Mouse (Mus musculus): ENCODE results near the gene Ankrd11. TPM values are rescaled to one million over a fixed set of nuclear protein-coding genes. Genes with fewer than 3 reads are reported as not detected.

Gene Ankrd11
- polyA plus RNA-seq, 2 experiments from 2014 or later = 75.8 to 77.3 TPM

DNA sequence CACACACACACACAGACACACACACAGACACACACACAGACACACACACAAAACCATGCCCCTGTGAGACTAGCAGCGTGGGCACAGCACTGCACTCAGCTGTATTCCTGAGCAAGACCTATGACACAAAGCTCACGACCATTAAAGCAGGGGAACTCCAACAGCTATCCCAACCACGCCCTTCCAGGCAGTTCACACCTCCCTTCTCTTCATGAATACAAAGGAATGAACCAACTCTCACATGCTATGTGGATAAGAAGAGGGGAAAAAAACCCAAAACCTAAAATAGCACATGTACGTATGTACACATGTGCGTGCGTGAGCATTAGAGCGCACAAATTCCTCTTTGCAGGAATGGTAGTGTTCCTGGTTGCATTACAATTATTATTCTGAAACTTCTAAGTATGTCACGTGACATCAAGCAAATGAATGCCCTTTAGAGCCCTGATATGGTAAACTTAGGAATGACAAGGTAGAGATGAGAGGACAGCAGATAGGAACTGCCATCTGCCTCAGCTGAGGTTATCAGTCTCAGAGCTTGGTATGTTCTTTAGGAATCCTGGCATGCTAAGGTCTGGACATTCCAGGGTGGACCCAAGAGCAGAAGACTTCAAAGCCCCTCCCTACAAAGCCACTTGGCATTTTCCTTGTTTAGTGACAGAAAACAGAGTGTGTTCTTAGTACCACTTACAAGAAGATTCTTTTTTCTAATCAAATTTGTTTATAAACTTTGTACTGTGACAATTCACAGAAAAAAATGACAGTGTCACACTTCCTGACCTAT, 115.9 kb downstream of the Ankrd11 start:
- ATAC-seq = no peak

DNA sequence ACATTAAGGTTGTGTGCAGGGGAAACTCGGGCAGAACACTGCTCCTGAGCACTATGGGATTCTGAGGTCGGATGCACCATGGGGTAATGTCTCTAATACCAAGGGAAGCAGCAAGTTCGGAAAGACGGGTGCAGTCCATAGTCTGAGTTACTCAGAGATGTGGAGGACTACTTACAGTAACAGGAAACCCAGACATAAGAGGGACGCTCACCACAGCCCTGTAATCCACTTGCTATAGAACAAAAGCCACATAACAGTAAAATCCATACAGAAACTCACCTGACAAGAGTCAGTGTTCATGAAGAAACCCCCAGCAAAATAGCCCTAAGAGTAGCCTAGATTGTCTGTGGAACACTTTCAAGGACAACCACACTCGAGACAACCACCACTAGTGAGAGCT, 118.0 kb downstream of the Ankrd11 start:
- ATAC-seq = peak; percentile 34

DNA sequence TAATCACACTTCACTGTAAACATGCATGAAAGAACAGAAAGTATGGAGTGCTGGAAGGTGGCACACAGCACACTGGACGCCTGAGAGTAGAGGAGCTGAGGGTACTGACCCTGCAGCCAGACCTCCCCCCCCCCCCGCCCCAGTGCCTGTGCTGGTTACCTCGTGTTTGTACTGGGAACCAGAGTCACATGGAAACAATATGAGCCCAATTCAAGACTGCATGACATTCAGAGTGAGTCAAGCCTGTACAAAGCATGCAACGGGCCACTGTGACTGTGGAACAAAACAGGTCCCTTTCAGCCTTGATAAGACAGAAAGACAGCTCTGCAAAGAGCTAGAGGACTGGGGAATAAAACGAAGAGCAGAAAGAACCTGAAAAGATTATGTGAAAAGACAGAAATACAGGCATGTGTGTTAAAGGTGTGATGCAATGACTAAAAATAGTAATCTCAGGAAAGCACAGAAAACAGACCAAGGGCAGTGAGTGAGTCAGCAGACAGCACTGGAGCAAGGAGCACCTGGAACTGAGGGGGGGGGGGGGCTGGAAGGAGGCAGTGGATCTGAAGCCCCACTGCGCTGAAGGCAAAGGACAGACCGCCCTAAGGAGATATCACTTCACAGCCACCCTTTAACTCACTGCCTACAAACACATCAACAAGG, 118.5 kb downstream of the Ankrd11 start:
- no peak for ATAC-seq

DNA sequence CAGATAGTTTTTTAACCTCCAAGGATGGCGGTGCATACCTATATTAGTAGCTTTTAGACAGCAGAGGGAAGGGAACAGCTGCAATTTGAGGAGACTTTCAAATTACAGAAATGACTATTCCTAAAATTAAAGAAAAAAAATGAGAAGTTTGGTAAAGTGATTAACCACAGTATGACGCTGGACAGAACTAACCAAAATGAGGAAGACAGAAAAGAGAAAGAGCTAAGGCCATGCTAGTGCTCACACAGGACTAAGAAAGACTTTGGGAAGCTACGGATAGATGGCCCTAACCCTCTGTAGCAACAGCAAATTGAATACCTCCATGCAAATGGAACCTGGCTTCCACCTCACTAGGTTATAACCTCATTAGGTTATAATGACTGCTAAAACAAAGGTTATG, 119.1 kb downstream of the Ankrd11 start:
- no peak for ATAC-seq

DNA sequence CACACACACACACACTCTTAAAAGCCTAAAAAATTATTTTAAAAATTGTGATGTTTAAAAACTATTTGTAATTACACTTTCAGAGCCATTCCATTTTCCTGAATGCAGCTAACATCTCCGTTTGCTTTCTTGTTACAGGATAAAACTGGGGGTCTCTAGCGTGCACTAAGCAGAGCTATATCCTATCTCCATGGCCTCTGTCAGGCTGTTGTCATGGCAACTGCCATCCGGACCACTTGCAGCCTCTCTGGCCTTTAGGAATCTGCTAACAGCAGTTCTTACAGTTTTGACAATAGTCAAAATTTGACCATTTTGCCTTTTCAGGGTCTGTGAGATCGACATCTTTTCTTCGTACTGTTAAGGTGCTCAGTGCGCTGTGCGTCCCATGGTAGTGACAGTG, 121.2 kb downstream of the Ankrd11 start:
- ATAC-seq = no peak

DNA sequence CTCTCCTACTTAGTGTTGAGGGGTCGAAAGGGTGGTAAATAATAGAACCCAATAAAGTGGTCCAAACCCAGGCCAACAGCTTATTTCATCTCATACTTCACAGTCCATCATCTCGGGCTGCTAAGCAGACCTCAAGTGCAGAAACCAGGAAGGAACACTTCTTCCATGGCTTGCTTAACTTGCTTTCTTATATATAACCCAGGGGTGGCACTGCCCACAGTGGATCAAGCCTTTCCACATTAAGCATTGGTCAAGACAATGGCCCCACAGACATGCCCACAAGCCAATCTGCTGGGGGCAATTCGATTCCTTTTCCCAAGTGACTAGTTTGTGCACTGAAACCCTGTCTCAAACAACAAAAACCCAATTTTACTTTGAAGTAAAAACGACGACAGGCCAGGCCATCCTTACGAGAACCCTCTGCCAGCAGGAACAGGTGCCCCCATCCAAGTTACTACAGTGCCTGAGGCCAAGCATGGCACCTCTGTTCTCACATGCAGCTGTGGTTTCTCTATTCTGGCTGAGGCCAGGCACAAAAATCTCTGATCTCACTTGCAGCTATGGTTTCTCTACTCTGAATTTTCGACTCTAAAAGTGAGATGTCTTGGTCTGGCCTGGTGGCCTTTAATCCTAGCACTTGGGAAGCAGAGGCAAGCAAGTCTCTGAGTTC, 123.5 kb downstream of the Ankrd11 start:
- ATAC-seq = no peak

DNA sequence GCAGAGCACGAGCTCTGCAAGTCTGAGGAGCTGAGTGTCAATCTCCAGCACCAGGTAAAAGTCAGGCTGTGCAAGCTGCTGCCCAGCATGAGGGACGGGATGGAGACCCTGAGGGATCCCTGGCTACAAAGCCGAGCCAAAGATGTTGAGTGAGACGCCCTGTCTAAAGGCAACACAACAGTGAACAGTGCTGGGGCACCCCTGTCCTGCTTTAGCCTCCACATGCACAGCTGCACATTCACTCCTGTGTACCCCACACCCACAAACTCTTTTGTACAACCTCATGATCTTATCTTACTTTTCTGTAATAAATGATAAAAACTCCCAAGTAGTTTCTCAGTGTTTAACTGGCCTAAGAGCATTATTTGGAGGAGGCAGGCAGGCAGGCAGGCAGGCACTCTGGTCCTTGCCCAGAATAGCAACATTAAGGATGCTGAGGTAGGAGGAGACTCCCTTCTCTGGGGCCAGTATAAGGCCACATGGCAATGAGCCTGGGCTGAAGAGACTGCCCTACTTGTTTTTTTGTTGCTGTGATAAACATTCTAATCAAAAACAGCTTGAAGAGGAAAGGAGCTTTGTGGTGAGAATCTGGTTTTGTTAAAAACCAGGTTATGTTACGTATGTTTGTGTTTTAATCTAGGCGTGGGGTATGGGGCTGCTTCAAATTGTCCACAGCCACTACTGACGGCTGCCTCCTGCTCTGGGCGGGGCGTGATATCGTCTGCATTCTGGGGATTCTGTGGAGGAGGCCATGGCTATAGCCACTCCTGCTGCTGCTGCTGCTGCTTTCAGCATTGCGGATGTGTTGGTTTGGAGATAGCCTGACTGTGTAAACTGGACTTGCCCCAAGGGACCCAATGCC, 124.3 kb downstream of the Ankrd11 start:
- ATAC-seq = peak; percentile 47

DNA sequence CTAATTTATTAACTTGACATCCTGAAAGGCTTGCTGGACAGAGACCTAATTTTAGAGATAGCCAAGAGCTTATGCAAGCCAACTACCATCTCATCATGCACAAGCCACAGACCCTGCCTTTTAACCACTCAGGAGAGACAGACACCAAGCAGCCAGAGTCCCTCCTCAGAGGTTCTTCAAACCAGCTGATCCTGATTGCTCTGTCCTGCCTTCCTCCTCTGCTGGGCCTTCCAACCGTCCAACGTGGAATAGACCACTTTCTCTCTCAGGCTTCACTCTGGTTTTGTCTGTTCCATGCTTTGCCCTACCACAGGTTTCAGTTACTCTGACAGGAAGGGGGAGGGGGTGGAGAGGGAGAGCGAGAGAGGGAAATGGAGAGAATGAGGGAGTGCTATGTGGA, 125.3 kb downstream of the Ankrd11 start:
- ATAC-seq = no peak

DNA sequence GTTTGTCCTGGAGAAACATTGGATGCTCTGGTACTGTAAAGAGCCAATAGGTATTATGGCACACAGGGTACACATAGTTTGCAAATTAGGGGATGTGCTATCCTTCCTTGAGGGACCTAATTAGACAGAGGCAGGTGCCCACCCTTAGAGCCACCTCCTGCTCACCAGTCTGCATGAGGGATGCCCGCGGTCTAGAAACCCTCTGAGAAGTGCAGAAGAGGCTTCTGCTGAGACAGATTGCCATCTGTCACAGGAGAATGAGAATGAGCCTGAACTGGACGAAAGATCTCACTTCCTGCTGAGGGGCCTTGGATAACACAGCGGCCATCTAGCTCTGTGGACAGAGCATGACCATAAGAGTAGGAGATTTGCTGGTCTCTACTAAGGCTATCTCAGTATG, 129.2 kb downstream of the Ankrd11 start:
- ATAC-seq = no peak

DNA sequence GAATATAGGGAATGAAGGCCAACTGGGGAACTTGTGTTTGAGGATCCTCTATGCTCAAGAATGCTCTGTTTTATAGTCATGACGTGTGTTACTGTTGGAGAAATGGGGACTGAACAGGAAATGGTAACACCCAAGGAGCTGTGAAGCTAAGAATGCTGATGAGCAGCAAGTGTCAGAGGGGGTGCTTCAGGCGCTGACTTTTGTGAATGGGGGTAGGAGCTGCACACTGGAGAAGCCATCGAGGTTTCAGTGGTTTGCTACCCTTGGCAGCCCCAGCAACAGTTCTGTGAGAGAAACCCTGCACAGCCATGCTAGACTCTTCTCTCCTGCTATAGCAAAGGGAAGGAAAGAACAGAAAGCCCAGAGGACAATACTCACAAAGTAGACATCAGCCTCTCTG, 129.9 kb downstream of the Ankrd11 start:
- ATAC-seq = peak; percentile 36

DNA sequence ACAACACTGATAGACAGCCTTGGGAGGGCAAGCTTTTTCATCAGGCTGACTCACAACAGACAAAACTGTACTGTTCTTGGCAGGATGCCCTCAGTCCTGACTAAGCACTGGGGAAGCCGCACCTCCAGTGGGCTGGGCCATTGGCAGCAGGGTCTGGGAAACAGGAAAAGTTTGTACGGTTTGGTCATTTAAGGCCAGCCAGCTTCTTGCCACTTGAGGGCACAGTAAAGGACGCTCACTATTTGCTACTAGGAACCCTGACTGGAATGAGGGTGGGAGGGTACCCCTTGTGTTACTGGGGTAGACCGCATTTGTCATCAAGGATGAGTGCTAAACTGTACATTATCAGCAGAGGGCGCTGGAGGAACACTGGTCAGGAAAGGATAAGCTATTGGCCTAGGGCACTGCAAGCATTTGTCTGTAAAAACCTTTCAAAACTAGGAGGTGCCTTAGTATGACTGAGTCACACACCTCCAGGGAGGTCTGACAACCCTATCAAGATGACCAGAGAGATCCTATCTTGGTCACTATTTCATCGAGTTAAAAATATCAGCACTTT, 135.5 kb downstream of the Ankrd11 start:
- peak; percentile 77 for ATAC-seq

DNA sequence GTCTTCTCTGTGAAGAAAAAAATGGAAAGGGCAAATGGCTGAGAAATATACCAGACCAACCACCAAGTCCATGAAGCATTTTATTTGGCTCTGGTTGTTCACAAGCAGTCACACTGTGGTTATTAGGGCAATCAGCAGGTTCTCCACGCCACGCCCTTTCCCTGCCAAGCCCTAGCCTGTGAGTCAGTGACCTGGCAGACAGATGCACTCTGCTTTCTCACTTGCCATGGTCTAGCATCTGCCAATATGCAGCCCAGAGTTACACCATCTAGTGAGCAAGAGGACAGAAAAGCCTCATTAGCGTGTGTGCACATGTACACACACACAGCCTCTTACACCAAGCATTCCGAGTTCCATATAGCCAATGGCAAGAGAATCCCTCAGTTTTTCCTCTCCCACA, 136.7 kb downstream of the Ankrd11 start:
- no peak for ATAC-seq

DNA sequence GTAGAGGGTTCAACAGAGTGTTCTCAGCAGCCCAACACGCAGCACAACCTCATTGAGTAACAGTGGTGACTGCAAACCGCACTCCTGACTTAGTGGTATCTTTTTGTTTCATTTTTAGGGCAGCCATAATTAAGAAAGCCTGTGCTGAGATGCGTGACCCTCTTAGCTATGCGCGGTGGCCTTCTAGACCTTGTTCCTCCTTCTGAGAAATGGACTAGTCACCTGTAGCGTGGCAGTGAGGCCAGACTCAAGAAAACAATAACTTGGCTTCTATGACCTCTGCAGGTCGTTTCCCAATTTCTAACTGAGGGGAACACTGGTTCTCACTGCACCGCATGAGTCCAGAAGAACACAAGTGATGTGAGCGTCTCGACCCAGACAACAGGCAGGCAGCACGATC, 137.6 kb downstream of the Ankrd11 start:
- no peak for ATAC-seq

DNA sequence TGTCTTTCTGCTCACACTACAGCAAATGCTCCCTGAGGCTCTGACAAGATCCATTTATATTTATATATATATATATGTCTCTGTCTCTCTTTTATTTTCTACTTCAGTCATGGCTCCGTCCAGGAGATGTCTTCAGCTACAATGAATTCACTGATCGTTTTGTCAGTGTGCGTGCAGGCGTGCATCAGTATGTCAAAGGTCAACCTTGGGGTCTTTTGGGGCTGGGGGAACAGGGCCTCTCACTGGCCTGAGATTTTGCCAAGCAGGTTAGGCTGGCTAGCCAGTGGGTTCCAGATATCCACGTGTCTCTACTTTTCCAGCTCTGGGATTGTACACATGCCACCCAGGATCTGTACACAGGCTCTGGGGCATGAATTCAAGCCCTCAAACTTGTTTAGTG, 139.1 kb downstream of the Ankrd11 start:
- ATAC-seq = no peak

DNA sequence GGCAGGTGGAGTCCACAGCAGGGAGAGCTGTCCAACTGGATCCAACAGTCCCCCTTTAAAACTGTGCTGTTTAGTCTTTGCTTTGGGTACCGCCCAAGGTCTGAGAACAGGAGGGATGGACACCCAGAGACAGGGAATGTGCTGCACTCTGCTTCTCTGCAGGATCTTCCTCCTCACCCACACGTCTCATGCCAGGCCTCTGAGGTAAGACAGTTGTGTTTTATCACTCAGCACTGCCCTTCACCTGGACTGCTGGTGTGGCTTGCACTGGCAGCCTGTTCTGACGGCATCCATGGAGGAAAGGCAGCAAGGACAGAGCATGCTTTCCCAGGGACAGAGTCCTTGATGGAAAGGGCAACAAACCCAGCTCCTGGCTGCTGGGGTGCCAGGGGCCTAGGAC, 139.5 kb downstream of the Ankrd11 start:
- ATAC-seq = no peak

DNA sequence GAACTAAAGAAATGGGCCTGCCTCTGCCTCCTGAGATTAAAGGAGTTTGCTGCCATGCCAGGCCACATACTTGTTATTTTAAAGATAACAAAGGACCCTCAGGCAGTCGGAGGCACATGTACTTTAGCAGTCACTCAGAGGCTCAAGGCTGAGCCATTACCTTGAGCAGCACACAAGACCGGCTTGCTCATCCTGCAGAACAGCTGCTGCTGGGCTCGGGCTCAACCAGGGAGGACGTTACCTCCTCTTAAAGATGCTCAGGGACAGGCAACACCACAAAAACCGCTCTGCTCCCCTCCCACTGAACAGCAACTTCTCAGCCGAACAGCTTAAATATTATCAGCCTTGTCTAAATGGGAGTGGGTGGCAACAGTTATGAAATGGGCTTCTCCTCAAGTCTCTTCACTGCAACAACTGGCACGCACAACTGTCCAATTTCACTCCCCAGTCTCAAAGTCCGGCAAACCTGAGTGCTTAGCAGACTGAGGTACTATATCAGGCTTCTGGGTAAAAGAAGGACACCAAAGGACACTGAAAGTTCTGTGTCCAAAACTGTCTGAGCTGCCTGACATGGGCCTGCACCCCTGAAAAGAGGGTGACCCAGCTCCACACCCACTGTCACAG, 140.1 kb downstream of the Ankrd11 start:
- ATAC-seq = no peak

DNA sequence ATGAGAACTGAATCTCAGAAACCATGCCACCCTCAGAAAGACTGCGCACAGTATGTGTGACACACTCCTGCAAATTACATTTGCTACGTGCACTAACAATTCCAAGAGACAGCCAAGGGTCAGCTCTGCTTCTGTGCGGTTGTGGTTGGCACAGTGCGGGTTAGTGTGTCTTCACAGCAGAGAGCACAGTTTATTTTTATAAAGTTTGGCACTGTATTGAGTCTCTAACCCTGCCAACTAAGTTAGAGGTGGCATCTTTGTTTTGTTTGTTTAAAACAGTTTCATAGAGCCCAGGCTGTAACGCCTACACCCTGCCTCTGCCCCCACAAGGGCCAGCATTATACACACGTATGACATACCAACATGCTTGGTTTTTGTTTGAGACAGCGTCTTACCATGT, 140.6 kb downstream of the Ankrd11 start:
- no peak for ATAC-seq

DNA sequence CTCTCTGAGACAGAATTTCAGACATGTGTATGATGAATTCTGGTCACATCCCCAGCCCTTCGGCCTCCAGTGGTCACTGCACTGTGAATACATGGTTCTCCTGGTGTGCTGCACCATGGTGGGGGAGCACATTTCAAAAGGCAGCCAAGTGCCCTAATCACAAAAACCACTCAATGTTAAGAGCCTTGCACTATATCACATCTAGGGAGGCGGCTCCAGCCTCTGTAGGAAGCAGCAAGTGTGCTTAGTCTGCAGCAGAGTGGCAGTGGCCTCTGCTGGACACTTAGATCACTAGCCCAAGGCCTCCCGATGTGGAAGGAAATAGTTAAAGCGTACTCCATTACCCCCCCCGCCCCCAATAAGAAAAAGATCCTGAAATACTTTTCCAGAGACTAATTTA, 143.0 kb downstream of the Ankrd11 start:
- no peak for ATAC-seq

DNA sequence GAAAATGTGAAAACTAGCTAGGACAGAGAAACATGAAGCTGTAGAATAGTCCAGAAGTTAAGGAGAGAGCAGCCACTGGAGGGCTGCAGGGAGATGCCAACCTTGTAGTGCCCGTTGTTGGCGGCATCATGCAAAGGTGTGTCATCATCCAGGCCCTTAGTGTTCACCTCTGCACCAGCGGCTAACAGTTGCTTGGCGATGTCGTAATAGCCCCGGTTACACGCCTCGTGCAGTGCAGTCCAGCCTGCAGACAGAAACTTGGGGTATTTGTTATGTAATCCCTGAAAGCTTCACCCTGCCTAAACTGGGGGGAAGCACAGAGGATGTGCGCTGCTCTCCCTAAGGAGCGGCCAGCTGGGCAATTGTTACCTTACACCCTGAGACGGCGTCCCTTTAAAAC, 143.6 kb downstream of the Ankrd11 start:
- no peak for ATAC-seq

DNA sequence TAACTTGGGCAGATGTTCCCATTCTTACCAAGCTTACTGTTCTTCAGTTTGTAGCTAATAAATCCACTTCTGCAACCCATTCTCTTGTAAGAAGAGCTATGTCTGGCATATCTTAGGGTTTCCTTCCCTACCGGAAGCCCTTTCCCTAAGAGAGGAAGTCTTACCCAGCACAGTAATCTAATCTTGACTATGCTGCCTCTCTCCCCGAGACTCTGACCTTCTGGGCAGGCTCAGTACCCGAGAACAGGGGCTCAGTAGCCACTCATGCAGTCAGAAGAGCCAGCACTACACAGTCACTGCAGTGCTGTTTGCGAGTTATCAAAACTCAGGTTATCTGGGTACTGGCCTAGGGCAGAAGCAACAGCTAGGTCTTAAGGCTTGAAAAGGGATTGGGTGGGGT, 144.1 kb downstream of the Ankrd11 start:
- no peak for ATAC-seq

DNA sequence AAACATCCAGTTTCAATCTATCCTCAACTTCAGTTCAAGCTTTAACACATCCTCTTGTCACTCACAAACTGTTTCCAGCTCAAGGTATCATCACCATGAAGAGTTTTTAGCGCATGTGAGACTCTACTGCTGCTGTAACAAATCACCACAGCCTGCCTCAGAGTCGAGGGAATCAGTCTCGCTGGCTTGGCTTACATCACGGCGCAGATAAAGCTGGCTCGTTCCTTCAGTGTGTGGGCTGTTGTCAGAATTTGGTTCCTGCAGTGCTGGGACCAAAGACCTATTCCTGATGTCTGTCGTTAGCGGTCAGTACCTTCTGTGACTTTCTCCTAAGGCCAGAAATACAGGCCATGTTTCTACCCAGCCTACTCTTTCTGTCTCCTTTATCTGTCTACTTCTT, 144.9 kb downstream of the Ankrd11 start:
- ATAC-seq = no peak

DNA sequence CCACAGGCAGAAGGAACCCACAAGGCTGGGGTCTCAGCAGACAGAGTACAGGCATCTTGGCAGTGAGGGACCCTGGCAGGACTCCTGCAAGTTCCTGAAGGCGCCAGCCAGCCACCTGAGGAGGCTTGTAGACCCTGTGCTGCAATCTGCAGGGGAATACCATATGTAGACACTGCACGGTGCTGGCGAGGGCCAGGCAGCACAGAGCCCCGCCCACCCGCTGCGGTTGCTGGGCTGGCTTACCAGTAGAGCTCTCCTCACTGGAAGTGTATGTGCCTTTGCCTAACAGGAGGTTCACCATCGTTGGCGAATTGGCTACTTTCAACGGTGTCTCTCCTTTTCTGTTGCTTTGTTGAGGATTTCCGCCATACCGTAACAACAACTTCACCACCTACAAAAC, 145.8 kb downstream of the Ankrd11 start:
- ATAC-seq = no peak
